Mouse (Mus musculus) duodenum, adult 2 months (tissue): ENCODE data around the gene Nisch. TPM values are rescaled to one million over a fixed set of nuclear protein-coding genes. Genes with fewer than 3 reads are reported as not detected.

Experiments
- polyA plus RNA-seq: library from polyadenylated mRNA; depleted of rRNA; stranded (reverse); fragments of >200 nt; gene quantifications from 2 replicates; pipeline ENCODE4 v1.2.3, GENCODE M21; 2012; ENCODE audit warnings: low replicate concordance; rRNA removed

Gene Nisch
- polyA plus RNA-seq: 127 and 135 TPM in 2 replicates

DNA sequence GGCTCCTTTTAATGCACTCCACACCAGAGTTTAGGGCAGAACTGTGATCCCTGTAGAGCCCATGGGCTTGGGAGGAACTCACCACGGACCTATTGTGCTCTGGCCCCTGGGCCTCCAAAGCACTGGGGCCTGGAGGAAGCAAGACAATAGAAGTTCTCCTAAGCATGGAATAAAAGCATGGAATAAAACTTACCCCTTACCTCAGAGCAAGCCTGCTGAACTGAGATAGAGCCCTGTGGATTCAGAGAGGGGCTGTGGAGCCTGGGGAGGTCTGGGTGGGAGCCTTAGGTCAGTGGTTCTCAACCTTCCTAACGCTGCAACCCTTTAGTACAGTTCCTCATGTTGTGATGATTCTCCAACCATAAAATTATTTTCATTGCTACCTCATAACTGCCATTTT lies at the start of gene Nisch:
Gene Nisch, minus strand, starts transcription at position 101 of the 400 bp plus-strand sequence.

DNA sequence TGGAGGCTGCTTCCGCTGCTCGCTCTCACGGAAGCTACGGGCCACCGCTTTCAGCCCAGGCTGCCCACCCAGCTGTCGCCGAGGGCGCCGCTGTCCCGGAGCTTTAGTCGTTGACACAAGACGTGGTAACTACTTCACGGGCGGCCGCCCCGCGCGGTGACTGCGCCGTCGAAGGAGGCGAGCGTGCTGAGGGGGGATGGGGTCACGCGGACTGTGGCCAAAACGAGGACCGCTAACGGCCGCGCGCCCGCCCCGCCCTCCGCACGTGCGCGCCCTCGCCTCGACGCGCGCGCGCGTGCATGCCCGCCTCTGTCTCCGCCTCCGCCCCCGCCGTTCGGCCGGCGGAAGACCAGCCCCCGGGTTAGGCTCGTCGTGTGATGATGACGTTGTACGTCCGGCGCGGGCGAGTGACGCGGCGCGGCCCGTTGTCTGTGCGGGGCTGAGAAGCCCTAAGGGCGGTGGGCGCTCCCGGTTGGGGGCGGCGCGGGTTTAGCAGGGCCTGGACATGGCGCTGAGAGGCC lies 34.4 kb upstream of the Nisch start, which contains the start of the genes Phf7 and Bap1:
Gene Phf7, minus strand, starts transcription at position 234 of the 521 bp plus-strand sequence.
Gene Bap1, plus strand, starts transcription at position 367 of the 521 bp plus-strand sequence.

DNA sequence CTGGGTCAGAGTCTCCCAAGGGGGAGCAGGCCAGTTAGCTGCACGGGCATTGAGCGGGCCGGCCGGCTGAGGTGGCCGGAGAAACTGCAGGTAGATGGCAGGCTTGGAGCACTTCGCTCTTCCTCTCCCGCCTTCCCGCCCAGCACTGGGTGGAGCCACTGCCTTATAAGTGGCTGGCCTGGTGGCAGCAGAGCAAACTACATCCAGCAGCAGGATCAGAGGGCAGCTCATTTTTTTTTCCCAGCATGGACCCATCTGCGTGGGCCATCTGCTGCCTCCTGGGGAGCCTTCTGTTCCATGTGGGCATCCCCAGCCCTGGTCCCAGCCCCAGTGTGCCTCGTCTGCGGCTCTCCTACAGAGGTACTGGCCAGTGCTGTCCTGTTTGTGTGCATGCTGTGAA lies 920 bp upstream of the Nisch start, which contains the start of gene Sema3g:
Gene Sema3g, plus strand, starts transcription at position 195 of the 400 bp plus-strand sequence.

DNA sequence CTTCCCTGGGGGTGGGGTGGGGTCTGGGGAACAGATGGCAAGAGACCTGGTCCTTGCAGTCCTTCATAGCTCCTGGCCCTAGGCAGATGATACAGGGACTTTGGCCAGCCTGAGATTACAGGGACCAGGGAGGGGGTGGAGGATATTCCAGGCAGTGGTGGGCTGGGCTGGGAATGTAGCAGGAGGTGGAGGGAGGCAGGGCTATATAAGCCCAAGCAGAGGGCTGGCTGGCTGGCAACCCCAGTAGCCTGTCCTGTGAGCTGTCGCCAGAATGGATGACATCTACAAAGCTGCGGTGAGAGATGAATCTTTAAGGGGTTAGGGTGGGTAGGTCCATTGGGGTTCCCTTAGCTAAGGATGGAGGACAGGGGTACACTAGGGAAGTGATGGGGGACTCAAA lies 8.7 kb downstream of the Nisch start, which contains the start of gene Tnnc1:
Gene Tnnc1, plus strand, starts transcription at position 229 of the 400 bp plus-strand sequence.

DNA sequence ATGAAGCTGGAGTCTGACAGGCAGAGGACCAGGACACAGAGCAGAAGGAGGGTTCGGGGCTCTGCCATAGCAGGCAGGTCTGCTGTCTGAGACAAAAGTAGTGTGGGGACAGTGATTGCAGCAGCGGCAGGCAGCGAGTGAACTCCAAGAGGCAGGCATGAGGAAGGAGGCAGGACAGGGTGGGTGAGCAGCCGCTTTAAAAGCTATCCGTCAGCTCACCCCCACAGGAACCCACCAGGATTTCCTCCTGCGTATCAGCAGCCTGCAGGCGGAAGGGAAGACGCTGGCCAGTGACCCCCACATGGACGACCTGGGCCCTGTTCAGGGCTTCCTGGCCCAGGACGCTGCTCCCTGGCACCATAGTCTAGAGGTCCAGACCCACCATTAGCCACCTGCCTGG lies 48.3 kb downstream of the Nisch start, which contains the start of gene Stab1:
Gene Stab1, minus strand, starts transcription at position 217 of the 400 bp plus-strand sequence.

DNA sequence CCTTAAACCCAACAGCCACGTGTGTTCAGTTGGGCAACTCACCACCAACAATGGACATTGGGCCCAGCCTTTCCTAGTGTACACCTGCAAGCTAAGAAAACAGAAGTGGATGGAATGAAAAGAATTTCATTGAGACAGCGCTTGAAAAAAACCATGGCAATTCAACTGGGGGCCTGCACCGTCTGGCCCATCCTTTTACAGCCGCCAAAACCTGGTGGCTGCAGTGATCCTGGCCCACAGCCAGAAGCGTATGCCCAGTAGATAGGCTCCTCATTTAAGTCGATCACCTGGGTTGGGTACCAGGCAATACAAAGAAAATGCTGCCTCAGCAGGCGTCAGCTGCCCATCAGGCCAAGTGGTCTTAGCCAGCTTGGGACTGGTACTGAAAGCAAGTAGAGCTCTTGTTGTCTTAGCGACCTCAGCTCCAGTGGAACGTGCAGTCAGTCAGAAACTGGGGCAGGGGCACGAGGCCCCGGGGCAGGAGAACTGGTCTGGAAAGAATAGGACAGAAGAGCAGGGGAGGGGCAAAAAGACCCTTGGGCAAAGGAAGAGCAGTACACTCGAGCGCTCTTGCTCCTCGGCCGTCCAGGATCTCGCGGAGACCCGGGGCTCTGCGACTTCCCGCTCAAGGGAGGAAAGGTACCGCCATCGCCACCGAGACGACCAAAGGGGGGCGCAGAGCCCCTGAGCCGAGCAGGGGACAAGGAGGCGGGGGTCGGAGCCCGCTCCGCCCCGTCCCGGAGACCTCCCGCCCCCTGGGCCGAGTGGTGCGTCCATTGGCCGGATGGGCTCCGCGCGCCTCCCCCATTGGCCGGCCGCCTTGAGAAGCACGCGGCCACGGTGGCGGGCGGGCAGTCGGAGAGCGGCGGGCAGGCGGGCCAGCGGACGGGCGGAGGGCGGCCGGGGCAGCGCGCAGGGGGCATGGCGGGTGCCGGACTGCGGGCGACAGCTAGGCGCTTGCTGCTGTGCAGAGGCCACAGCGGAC lies 86.2 kb downstream of the Nisch start, which contains the start of gene Nt5dc2:
Gene Nt5dc2, plus strand, starts transcription at position 818 of the 985 bp plus-strand sequence.

DNA sequence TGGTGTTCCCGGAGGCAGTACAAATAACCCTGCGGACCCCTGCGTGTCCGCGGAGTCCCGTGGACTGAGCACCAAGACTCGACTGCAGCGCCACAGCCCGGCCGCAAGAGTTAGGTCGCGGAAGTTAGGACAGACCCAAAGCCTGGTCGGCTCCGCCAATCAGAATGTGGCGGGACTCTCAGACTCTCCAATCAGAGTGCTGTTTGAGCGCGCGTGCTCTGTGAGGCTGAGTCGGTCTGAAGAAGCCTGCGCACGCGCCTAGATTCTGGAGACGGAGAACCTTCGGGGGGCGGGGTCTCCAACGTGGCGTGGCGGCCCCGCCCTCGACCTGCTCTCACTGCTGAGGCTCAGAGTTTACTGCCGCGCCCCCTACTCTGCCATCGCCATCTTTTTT lies 87.9 kb downstream of the Nisch start, which contains the start of gene Smim4:
Gene Smim4, minus strand, starts transcription at position 131 of the 394 bp plus-strand sequence.

Other genes starting within 250 kb of the Nisch start
- gene Glt8d1, start 215.5 kb downstream of the Nisch start, polyA plus RNA-seq: 3.1 and 3.6 TPM in 2 replicates
- 44.8 and 72.3 TPM in 2 replicates for gene Spcs1, start 215.3 kb downstream of the Nisch start, polyA plus RNA-seq
- 3.9 and 4.9 TPM in 2 replicates for gene Pbrm1, start 197.8 kb downstream of the Nisch start, polyA plus RNA-seq
- gene Gnl3, start 197.8 kb downstream of the Nisch start, polyA plus RNA-seq: 4.8 and 6.8 TPM in 2 replicates
- gene Smim4, start 88.0 kb downstream of the Nisch start, polyA plus RNA-seq: 44.1 and 80.0 TPM in 2 replicates
- gene Nt5dc2, start 85.9 kb downstream of the Nisch start, polyA plus RNA-seq: 9.2 and 16.3 TPM in 2 replicates
- 34.2 and 62.3 TPM in 2 replicates for gene Stab1, start 48.3 kb downstream of the Nisch start, polyA plus RNA-seq
- not detected in 2 replicates for gene Tnnc1, start 8.6 kb downstream of the Nisch start, polyA plus RNA-seq
- gene Sema3g, start 914 bp upstream of the Nisch start, polyA plus RNA-seq: 1.5 and 3.3 TPM in 2 replicates
- 3.1 and 3.5 TPM in 2 replicates for gene Phf7, start 34.4 kb upstream of the Nisch start, polyA plus RNA-seq
- gene Bap1, start 34.5 kb upstream of the Nisch start, polyA plus RNA-seq: 25.9 and 28.7 TPM in 2 replicates
- gene Dnah1, start 107.0 kb upstream of the Nisch start, polyA plus RNA-seq: 0.01 and 0.08 TPM in 2 replicates
- gene Capn7, start 119.7 kb upstream of the Nisch start, polyA plus RNA-seq: 4.6 and 5.8 TPM in 2 replicates
- gene Sh3bp5, start 219.1 kb upstream of the Nisch start, polyA plus RNA-seq: 1.3 and 1.7 TPM in 2 replicates